Mouse (Mus musculus): ENCODE measurements at regions not wholly inside any gene's neighbourhood (a gene's known extent, or its start where the extent isn't known, plus 50 kb on each side); places are given as distances from the start of the nearest gene placed in this dataset.
A peak's percentile ranks its signal among the peaks of the same experiment; 100 is the strongest.

DNA sequence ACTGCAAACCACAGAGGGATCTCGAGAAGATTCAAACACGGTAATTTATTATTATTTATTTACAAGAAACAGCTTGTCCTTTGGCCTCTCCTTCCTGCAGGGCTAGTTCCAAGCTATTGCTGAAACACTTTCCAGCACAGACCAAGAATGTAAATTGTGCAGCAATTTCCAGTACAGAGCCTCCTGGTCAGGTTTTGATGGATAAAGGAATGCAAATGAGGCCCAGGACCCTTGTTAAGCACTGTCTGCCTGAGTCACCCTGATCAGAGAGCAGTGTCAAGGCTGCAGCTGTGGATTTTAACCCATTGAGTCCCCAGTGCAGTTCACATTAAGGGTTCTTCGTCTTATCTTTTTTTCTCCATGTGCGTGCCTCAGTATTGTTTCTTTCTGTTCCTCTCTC lies 142.3 kb upstream of the Zkscan2 start:
- no peak for DNase-seq

DNA sequence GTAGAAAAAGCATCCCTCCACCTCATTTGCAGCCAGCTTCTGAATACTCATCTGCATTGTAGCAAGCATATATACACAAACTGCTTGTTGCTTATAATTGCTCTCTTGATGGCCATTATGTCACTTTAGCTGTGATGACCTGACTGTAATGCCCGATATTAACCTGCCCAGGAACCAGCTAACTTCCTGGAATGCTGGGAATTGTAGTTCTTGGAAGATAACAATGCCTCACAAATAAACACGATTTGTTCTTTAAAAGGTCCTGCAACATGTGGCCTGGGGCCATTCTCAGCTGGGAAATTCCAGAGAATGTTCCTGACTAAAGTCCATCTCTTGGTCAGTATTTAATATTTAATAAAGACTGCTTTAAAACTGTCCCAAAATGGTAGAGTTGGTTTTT lies 143.2 kb upstream of the Zkscan2 start:
- DNase-seq, result no peak

DNA sequence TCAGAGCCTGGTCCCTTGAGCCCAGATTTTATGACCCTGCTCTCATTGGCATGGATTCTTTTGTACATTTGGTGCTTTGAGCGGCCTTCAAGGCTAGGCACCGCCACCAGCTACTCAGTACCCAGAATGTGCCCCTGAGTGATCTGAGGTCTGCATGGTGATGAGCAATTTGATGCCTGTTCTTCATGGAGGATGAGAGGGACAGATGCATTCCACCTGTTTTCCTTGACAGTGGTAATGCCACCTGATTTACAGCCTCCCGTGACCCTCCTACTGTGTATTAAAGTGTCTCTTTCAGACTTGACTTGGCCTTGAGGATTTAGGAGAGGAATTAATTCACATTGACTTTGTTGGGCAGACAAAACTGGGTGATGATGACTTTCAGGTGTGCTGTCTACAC lies 145.3 kb upstream of the Zkscan2 start:
- no peak for DNase-seq

DNA sequence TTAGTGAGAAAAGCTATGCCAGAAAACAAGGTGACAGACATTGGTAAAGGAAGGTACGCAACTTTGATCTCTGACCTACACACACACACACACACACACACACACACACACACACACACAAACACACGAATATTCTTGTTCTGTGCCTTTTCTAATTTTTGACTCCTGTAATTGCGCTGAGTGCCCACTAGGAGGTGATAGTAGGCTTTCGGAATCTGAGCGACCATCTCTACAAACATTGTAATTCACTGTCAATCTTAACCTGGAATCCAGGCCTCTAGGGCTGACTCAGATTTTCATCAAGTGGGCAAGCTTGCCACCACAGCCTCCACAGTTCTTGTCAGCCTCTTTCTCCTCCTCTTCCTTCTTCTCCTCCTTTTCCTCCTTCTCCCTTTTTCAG lies 165.2 kb upstream of the Zkscan2 start:
- DNase-seq, result no peak

DNA sequence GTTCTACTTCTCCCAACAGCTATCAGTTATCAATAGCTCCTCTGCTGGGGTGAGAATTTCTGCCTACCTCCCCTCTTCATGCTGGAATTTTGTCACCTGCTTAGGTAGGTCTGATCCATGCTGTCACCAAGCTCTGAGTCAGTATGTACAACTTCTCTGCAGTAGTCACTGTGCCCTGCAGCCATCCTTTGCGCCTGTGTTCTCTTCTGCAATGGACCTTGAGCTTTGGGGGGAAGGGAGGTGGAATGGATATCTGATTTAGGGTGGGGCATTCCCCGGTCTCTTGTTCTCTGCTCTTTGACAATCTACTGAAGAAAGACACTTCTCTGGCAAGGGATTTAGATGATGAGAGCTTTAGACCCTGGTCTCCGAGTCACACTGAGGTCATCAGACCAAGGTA lies 184.5 kb upstream of the Zkscan2 start:
- no peak for DNase-seq

DNA sequence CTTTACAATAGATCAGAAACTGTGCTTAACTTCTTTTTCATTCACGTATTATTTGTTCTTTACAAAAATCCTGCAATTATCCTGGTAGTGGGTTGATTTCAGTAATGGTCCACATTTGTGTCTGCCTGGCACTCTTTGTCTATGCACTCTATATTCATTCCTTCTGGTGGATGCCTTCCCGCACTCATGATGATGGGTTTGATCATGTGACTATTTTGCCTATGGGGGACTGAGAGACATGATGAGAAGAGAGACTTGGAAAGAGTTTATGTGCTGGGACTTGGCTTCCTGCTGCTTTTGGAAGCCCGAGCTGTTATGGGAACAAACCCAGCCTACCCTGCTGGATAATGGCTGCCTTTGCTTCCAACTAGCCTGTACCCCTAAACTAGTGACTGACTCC lies 186.3 kb upstream of the Zkscan2 start:
- DNase-seq, result no peak

DNA sequence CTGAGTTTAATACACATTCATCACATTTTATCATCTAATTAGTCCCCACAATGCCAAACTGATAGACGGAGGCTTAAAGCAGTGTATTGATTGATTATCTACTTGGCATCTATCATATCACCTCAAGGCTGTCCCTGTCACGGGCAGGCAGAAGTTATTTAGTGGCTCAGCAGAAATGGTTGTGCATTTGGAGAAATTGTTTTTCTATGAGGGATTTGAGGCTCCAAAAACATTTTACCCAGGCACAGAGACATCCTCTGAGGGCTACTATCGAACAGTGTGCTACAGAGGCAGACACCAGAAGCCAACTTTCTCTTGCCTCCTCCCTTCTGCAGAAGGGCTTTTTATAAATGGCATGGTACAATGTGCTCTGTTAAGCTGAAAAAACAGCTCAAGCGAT lies 230.8 kb upstream of the Zkscan2 start:
- no peak for DNase-seq

DNA sequence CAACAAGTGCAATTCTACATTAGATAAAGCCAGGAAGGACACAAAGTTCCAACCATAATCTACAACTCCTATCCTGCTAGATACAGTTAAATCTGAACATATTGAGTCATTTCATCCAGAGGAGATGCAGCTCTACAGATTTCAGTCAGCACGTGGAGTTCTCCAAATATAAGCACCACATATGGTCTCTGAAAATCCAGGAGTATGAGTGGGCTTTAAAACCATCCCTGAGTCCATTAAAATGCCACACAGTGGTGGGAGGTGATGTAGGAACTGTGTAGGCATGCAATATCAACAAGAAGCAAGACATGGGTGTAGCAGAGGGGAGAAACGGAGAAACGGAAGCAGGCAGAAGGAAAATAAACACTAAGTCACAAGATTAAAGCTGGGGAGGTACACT lies 232.8 kb upstream of the Zkscan2 start:
- DNase-seq, result no peak

DNA sequence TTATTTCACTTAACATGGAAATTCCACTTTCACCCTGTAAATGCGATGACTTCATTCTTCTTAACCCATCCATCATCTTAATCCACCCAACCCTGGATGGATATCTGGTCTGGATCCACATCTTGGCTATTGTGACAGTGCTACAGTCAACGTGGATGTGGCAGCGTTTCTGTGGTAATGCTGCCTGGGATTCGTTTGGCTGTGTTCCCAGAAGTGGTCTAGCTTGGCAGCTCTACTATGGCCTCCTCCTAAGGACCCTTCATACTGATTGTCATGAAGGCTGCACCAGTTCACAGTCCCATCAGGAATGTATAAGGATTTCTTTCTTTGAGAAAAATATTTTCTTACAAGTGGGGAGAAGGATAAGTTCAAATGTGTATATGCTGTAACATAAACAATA lies 234.7 kb upstream of the Hs3st4 start:
- no peak for DNase-seq

DNA sequence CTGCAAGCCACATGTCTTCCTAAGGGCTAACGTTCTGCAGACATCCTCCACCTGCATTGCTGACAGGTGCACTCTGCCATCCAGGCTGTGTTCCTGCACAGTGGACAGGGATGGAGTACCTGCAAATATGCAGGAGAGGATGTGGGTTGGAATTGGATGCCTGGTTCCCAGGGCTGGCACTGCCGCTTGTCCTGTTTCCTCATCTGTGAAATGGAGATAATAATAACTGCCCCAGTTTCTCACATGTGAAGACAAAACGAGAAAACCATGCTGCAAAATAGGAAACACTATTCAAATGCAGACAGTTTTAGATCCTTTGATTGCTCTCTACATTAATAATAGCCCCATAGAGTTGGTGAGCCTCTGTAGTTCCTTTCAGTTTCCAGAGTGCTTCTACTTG lies 229.4 kb upstream of the Hs3st4 start:
- no peak for DNase-seq

DNA sequence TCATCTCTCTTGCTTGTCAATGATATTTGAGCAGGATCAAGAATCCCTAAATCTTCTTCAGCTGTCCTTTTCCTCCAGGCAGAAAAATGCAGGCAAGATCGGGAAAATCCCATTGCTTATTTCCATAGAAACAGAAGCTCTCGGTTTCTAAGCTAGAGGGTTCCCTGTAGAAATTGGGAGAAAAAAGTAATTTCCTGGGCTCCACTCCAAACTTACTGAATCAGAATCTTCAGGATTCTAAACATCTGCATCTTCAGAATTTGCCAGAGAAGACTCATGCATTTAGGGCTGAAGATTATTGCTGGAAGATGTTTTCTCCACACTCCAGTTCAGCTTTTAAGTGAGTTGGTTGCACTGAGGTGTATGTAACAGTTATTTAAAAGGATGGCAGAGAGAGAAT lies 187.6 kb upstream of the Hs3st4 start:
- DNase-seq, result no peak

DNA sequence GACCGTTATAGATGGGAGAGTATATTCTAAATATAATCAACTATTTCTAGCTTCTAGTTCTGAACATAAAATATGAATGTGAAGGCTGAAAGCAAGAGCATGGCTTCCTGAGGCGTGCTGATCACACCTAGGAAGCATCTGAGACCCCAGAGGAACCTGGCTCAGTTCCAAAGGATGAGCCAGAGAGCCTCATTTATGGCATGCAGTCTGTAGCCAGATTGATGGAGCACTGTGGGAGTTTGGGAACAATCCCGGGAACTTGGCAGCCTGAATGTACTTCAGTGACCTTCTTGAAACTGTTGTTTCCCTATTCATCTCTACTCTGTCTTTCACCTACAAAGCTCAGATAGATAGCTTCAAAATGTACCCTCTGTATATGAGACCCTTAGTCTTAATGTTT lies 186.6 kb upstream of the Hs3st4 start:
- peak; percentile 5 to 15 for DNase-seq

DNA sequence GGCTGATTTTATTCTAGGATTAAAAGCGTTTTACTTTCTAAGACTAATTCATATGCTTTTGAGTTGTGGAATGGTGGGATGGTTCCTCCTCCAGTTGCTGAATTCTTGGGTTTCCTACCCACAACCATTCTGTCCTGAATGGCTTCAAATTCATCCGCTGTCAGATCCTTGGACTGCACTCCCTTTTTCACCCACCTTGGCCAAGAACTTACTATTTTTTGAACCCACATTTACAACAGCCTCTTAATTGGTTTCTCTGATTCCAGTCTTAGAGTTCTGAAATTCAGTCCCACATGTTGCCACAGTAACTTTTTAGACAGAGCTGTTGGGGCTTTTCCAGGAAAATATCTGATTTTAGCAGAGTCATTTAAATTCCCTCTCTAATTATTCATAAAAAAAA lies 177.0 kb upstream of the Hs3st4 start:
- no peak for DNase-seq

DNA sequence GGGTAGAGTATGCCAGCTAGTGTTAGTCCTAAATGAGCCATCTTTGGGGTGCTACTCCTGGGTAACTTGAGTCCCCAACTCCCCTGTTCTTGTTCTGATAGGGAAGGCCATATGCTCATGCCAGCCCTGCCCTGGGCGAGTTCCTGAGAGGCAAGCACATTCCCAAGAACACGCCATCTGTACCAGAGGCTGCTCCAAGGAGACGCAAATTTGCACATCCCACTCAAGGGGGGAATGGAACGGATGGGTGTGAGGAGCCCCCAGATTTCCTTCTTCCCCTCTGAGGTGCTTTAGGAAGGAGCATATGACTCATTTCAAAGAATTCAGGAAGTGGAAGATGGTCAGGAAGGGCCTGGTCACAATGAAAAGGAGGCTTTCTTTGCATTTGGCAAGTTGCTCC lies 158.7 kb upstream of the Hs3st4 start:
- DNase-seq, result no peak

DNA sequence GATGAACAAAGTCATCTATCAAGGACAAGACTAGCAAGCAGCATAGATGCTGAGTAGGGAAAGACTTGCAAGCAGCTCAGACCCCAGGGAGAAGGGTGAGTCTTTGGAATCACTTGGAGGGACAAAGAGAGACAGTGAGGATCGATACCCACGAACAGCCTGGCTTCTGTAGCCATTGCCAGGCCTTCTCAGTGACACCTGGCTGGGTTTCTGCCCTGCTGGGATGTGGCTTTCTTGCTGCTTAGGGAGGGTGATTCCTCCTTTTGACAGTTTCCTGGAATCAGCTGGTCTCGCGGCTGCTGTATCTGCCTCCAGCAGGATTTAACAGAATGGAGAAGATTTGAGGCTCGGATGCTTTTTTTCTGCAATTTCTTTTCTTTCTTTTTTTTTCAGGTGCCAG lies 156.3 kb upstream of the Hs3st4 start:
- no peak for DNase-seq

DNA sequence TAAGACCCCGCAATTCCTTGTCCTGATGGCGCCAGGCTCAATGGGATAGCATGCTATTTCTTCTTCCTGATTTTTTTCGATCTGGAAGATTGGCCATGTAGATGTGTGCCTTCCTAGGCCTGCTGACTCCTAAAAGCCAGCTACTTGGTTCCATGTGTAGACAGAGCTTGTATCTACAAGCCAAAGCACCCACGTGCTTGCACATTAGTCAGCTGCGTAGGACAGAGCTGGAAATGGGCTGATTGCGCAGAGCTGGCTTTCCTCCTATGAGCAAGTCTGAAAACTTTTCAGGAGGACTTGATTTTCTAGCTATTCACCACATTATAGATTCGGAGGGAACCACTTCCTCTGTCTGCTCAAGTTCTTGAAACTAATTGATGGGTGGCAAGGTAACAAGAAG lies 140.1 kb upstream of the Hs3st4 start:
- no peak for DNase-seq

DNA sequence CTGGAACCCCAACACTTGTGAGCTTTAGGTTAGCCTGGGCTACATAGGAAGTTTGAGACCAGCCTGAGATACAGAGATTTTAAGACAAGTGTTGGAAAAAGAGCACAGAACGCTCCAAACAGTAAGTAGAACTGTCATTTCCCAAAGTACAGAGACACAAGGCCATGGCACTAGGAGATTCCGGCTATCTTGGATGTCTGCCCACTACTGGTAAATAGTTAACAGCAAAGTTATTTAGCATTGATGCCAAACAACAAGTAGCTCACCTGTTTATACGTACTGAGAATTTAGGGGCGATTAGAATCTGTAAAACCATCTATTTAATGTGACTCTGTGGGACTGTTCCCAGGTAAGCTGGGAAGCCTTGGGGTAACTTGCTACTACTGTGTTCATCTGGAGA lies 135.6 kb upstream of the Hs3st4 start:
- no peak for DNase-seq

DNA sequence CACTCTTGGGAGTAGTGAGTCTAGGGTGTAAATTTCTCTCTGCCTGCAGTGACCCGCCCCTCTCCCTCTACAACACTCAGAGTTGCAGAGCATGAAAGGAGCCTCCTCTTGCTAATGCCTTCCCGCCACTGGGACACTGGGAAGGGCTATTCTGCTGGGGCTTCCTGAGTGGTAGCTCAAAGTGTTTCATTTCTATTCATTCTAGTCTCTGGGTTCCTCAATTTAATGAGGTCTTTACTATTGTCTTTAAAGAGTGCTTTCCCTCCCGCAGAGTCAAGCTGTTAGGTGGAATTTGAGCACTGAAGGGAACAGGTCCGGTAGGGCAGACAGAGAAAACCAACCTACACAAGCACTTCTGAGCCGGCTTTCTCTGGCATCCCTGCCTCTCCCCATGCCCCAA lies 134.0 kb upstream of the Hs3st4 start:
- DNase-seq, result no peak

DNA sequence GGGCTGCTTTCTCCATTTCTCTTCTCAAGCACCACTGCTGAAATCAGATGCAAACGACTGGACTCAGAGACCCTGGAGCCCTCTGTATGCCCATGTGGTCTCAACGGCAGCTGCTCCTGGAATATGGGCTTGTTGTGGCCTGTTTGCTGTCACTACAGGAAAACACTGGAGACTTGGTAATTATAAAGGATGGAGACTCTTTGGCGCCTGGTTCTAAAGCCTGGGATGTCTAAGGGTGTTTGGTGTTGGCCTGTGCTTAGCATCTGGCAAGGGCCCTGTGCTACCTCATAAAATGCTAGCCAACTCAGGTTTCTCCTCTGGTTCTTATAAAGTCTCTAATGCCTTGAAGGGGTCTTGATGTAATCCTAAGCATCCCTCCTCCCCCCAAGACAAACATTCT lies 133.4 kb upstream of the Hs3st4 start:
- DNase-seq, result no peak

DNA sequence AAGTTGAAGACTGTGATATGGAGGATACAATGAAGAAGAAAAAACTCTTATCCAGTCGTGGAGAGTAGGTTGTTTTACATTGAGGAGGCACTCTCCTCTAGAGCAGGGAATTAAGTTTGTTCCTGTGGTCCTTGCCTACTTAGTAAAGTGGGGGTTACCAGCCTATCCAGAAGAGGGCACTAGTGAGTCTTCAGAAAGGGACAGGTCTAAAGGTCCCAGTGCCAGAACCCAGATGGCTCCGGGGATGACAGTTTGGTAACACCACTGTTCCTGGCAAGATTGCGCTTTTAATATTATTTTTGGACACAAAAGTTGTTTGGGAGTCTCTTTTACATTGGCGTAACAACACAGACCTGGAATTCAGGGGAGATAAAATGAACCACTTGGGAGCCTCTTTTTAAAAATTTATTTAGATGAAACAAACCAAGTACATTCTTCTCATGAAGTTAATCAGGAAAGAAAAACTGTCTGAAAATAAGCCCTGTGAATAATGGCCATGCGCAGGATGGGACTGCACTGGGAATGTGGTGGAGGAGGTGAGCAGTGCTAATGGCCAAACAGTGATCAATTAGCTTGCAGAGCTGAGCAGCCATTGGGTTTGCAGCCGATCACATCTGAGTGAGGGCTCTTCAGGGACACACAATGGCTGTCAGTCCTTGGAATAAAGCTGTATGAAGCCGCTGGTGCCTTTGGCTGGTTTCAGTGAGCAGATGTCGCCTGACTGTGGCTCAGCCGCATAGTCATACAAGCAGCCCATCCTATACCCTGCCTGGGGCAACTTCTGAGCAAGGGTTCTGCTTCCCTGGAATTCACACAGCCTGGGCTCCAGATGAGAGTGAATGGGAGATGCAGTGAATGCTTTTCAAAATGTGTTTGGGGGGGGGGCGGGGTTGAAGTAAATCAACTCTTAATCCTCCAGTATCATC lies 132.1 kb upstream of the Hs3st4 start:
- DNase-seq, result peak; percentile 24 to 26

DNA sequence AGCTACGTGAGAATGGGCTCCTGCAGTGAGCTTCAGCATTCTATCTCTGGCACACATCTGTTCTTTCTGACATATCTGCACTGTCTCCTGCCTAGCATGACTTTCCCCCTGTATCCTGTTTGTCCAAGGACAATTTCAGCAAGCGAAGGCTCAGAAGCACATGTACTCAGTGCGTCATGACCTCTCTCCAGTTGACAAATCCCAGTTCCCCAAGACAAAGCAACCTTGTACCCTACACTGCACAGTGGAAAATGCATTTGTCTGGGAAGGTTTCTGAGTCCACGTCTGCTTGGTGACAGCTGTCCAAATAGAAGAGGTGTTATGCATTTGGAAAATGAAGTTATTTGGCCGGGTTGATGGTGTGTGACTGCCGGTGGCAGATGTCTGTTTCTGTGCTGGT lies 125.1 kb upstream of the Hs3st4 start:
- no peak for DNase-seq

DNA sequence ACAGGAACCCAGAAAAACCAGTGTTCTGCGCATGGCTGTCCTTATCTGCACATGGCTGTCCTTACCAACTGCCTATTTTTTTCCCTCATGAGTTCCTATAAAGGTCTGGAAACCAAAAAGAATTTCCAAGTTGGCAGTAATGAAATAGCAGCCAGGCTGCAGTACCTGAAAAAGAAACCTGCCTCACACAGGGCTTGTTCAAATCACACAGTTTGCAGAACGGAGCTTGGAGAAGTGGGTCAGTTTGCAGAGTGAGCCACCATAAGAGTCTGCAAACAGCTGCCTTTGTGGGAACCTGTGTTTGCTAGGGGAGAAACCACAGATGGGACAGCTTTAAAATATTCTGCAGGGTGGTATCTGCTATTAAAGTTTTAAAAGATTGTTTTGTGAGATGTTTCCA lies 121.0 kb upstream of the Hs3st4 start:
- no peak for DNase-seq

DNA sequence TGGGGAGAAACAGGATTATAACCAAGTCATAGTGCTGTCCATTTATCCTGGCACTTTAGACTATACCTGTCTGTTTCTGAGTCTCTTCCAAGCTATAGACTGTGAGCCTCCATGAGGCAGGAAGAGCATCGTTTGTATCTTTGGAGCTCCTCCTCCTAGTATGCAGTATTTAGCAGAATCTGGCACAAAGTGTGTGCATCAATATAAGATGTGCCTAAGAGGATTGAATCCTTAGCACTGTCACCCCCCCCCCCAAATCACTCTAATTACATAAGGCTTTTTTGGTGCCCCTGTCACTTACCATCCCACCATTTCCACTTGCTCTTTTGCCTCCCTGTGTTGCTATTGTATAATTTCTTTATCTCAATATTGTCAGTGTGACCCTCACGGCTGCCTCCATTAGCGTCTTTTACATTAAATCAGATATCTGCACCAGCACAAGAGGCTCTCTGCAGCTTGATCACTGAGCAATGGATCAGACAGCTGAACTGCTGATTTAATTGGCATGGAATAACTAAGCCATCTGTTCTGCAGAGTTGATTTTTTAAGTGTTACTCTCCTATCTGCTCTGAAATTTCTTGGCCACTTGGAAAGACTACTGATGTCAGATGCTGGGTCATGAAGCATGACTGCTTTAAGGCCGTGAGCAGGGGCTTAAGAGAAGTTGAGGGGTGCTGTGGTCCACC lies 85.8 kb upstream of the Hs3st4 start:
- no peak for DNase-seq

DNA sequence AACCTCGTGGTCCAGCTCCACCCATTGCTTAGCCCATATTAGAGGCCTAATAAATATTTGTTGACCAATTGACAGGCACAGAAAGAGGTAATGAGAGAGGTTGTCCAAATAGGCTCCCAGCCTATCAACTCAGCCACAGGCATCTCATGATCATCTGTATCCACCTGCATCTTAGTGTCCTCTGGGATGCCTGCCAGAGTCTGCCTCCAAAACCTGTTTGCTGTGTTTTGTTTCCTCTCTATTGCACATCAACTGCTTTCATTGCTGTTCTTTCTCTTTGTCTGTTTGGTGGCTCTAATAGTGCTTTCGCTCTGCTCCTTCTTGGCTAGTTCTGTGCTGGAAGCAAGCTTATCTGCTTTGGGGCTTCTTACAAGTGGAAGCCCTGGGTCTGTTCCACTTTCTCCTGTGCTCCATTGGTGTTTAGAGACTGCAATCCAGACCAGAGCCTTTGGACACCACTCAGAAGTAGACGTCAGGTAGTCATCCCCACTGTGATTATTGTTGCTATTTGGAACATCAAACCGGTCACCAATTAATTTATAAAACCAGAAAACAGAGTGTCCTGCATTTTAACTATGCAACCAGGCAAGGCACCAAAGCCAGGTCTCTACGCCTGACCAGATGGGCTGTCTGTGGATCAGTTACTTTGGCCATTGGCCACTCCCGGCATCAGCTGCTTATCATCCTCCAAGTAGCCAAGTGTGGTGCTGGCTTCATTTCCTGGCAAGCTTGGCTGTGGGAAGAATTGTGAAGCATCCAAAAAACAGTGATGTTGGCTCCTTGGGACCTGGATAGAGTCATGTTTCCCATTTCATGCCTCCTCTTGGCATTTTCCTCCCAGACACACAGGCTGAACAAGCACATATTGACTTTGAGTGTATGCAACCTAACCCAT lies 74.5 kb upstream of the Hs3st4 start:
- DNase-seq, result peak; percentile 73 to 77

Measured in cerebellum, adult 18-20 months (tissue).